ENCODE assay signal across 35 mouse cellular contexts in genomic region chr11:54924145-54924544, GRCm38 (mm10). TPM values are rescaled to one million over a fixed set of nuclear protein-coding genes. Genes with fewer than 3 reads are reported as not detected.
"Had no signal": no experiment of that assay in that cellular context is flagged by ENCODE, and none has a peak within 500 bp of the region (broad histone marks: within the 10 kb centered on the region; RNA-seq: fewer than 3 reads in every experiment).

No protein-coding gene starts in this region.

- H3K9me3 ChIP-seq: limb, embryonic 10.5 days; limb, embryonic 12.5 days; limb, embryonic 13.5 days; limb, embryonic 15.5 days; liver, embryonic 12.5 days; liver, embryonic 13.5 days; liver, embryonic 15.5 days; lung, embryonic 15.5 days; megakaryocyte, embryonic 14.5 days; midbrain, embryonic 10.5 days; midbrain, embryonic 12.5 days; midbrain, embryonic 13.5 days; midbrain, embryonic 15.5 days; neural tube, embryonic 12.5 days; neural tube, embryonic 13.5 days had no signal

- H3K4me2 ChIP-seq: limb, embryonic 12.5 days; limb, embryonic 13.5 days; limb, embryonic 15.5 days; liver, embryonic 11.5 days; liver, embryonic 12.5 days; liver, embryonic 13.5 days; liver, embryonic 15.5 days; lung, embryonic 14.5 days; lung, embryonic 15.5 days; midbrain, embryonic 11.5 days; midbrain, embryonic 12.5 days; midbrain, embryonic 13.5 days; midbrain, embryonic 15.5 days; neural tube, embryonic 12.5 days; neural tube, embryonic 13.5 days had no signal

- H3K27ac ChIP-seq: limb, embryonic 10.5 days; limb, embryonic 12.5 days; limb, embryonic 13.5 days; limb, embryonic 15.5 days; liver, embryonic 12.5 days; liver, embryonic 13.5 days; liver, embryonic 14.5 days; liver, embryonic 15.5 days; lung, embryonic 15.5 days; macrophage; midbrain, embryonic 10.5 days; midbrain, embryonic 12.5 days; midbrain, embryonic 13.5 days; midbrain, embryonic 15.5 days; neural tube, embryonic 12.5 days; neural tube, embryonic 13.5 days had no signal

- H3K4me3 ChIP-seq: limb, embryonic 10.5 days; limb, embryonic 12.5 days; limb, embryonic 13.5 days; limb, embryonic 15.5 days; liver, embryonic 12.5 days; liver, embryonic 13.5 days; liver, embryonic 15.5 days; lung, embryonic 15.5 days; megakaryocyte, embryonic 14.5 days; midbrain, embryonic 10.5 days; midbrain, embryonic 12.5 days; midbrain, embryonic 13.5 days; midbrain, embryonic 15.5 days; myocyte; neural tube, embryonic 12.5 days; neural tube, embryonic 13.5 days had no signal

- H3K9ac ChIP-seq: limb, embryonic 12.5 days; limb, embryonic 13.5 days; limb, embryonic 15.5 days; liver, embryonic 12.5 days; liver, embryonic 13.5 days; liver, embryonic 14.5 days; liver, embryonic 15.5 days; liver, postnatal 0 days; lung, embryonic 14.5 days; lung, embryonic 15.5 days; midbrain, embryonic 12.5 days; midbrain, embryonic 13.5 days; midbrain, embryonic 15.5 days; neural tube, embryonic 12.5 days; neural tube, embryonic 13.5 days had no signal

- H3K4me1 ChIP-seq: limb, embryonic 12.5 days; limb, embryonic 13.5 days; limb, embryonic 15.5 days; liver, embryonic 12.5 days; lung, embryonic 15.5 days; midbrain, embryonic 13.5 days; midbrain, embryonic 15.5 days; neural tube, embryonic 12.5 days; neural tube, embryonic 13.5 days had no signal

- ATAC-seq: liver, embryonic 12.5 days; liver, postnatal 0 days; lung, postnatal 0 days; midbrain, embryonic 13.5 days; midbrain, embryonic 15.5 days; midbrain, embryonic 16.5 days had no signal

- DNase-seq: left cerebral cortex, postnatal 4 days; liver; liver, embryonic 13.5 days; liver, postnatal 0 days; lung, adult 18-20 months; lung, adult 2 months; lung, embryonic 14.5 days; lung, postnatal 10 days; lung, postnatal 14 days; lung, postnatal 36 days; lung, postnatal 4 days; midbrain, embryonic 14.5 days had no signal

- H3K27me3 ChIP-seq: limb, embryonic 12.5 days; limb, embryonic 13.5 days; limb, embryonic 15.5 days; liver, embryonic 12.5 days; liver, embryonic 13.5 days; liver, embryonic 15.5 days; lung, embryonic 15.5 days; megakaryocyte, embryonic 14.5 days; midbrain, embryonic 12.5 days; midbrain, embryonic 13.5 days; midbrain, embryonic 15.5 days; neural tube, embryonic 12.5 days; neural tube, embryonic 13.5 days had no signal

RNA-seq across cellular contexts. Expression of gene Gpx3, which starts 21.9 kb away (rescaled TPM):
- total RNA-seq: megakaryocyte-erythroid progenitor cell, adult 5-6 weeks; monocyte, adult 5-6 weeks had no signal
